Mouse (Mus musculus) C2C12 (cell line): Measurements from ENCODE around the gene Zfp503. TPM values are rescaled to one million over a fixed set of nuclear protein-coding genes. Genes with fewer than 3 reads are reported as not detected.

Experiments used
- H3K27me3 ChIP-seq: one replicate; pipeline ENCODE4 v1.6.1; 2011; ENCODE audit not compliant: control insufficient read depth, insufficient read depth, insufficient read length
- H3K36me3 ChIP-seq: one replicate; pipeline ENCODE4 v1.6.1; 2011; ENCODE audit not compliant: control insufficient read depth, insufficient read depth
- H3K4me3 ChIP-seq: one replicate; pipeline ENCODE4 v1.5.1; 2011; ENCODE audit warnings: mild to moderate bottlenecking, control low read depth; ENCODE audit not compliant: poor library complexity, insufficient read depth, severe bottlenecking
- H3K79me2 ChIP-seq: one replicate; pipeline ENCODE4 v1.6.1; 2011; ENCODE audit not compliant: control insufficient read depth, insufficient read depth
- H3K79me3 ChIP-seq: one replicate; pipeline ENCODE4 v1.6.1; 2011; ENCODE audit warnings: low read depth, control low read depth
- H3ac ChIP-seq: one replicate; pipeline ENCODE3; 2011; ENCODE audit warnings: low read depth; ENCODE audit not compliant: control insufficient read depth, insufficient read length
- CEBPB ChIP-seq: IDR thresholded peaks from one replicate; pipeline ENCODE4 v1.6.1; 2011; ENCODE audit warnings: low read depth, mild to moderate bottlenecking, control low read depth, moderate library complexity
- CTCF ChIP-seq: IDR thresholded peaks from one replicate; pipeline ENCODE4 v1.5.1; 2011; ENCODE audit not compliant: control insufficient read depth, insufficient read depth, insufficient read length
- FOSL1 ChIP-seq: IDR thresholded peaks from one replicate; pipeline ENCODE4 v1.8.0; 2011; ENCODE audit warnings: mild to moderate bottlenecking, low read length; ENCODE audit not compliant: poor library complexity, insufficient read depth, severe bottlenecking
- MAX ChIP-seq: IDR thresholded peaks from one replicate; pipeline ENCODE4 v1.6.1; 2011; ENCODE audit warnings: mild to moderate bottlenecking, control low read depth
- MYOD1 ChIP-seq: IDR thresholded peaks from one replicate; pipeline ENCODE4 v1.6.1; 2011; ENCODE audit warnings: low read depth; ENCODE audit not compliant: control insufficient read depth, insufficient read length
- MYOG ChIP-seq: IDR thresholded peaks from one replicate; pipeline ENCODE4 v1.6.1; 2011; ENCODE audit not compliant: control insufficient read depth, insufficient read length; ENCODE audit errors: extremely low read depth
- USF1 ChIP-seq: IDR thresholded peaks from one replicate; pipeline ENCODE4 v1.6.1; 2011; ENCODE audit warnings: low read depth, mild to moderate bottlenecking, control low read depth, moderate library complexity
- polyA plus RNA-seq: library from polyadenylated mRNA; unstranded; fragments of >200 nt; fragmentation: generic; extraction: Trizol; gene quantifications from one replicate; pipeline ENCODE4 v1.2.1, GENCODE M21; 2012; ENCODE audit warnings: missing spikeins

The Zfp503 gene
- polyA plus RNA-seq, 1 experiment: 5.3 TPM

DNA sequence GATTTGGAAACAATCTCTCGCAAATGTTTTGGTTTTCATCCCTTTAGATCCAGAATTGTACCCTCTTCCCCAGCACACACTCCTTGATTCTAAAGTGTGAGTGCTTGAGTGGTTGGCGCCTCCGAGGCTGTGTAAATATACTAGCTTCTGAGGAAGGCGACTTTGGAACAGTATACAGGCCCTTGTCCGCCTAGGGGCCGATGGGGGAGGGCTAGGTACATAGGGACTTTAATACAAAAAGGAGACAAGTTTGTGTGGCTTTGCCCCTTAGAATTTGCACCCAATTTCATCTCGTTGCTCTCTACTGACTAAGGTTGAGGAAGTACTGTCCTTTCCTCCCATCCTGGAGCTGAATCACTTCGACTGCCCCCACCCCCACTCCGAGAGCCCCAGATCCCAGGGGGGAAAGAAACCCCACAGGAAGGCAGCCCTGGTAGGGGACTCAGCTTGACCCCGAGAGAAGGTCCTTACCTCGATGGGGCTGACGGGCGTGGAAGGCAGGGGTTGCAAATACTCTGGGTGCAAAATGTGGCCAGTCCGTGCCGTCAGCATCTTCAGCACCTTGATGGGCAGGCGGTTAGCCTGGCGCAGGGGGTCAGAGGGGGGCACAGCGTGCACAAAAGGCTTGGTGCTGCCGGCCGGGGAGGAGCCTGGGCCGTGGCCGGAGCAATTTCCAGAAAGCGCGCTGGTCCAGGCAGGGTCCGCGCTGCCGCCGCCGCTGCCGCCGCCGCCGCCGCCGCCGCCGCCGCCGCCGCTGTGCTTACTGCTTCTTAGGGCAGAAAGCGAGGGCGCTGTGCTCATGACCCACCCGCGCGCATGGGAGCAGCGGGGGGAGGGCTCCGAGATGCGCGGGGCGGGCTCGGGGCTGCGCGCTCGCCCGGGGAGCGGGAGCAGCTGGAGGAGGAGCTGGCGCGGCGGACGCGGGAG lies 2.4 kb downstream of the Zfp503 start:
- TF ChIP-seq CTCF (no peak), USF1 (no peak), MAX (no peak), CEBPB (no peak), MYOD1 (no peak), FOSL1 (no peak), MYOG (no peak)
- Histone ChIP-seq H3K27me3 (no peaks in the 10 kb centered on the region), H3K36me3 (no peaks in the 10 kb centered on the region), H3K4me3 (peak overlapping the region; percentile 52), H3K79me2 (peaks cover 7% of the 10 kb centered on the region), H3K79me3 (no peaks in the 10 kb centered on the region), H3ac (peak overlapping the region; percentile 87)

DNA sequence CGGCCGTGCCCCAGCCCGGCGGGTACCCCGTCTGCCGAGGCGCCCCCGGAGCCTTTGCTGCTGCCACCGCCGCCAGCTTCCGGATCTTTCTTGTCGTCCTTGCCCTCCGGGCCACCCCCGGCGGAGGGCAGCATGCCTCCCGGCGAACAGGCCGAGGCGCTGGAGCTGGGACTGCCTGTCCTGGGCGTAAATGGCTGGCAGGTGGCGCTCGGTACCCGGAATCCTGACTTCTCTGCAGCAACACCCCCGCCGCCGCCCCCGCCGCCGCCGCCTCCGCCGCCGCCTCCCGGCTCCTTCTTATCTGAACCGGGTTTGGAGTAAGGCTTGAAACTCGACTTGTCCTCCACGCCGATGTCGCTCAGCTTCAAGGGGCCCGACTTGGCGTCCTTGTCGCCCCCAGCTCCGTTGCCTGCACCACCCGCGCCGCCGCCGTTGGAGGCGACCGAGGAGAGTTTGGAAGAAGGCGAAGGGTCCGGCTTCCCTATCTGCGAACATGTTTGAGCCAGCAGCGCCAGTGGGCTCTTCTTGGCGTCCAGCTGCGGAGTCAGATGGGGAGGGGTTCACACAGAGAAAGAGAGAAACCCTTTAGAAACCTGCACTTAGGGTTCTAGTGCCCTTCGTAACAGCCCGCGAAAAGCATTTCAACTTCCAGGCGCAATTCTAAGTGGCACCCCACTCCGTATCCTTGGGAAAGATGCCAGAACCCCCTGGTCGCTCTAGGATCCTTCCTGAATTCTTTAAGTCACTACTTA lies 3.2 kb downstream of the Zfp503 start:
- TF ChIP-seq CTCF (peak; percentile 69), CEBPB (no peak), MYOG (no peak), FOSL1 (no peak)

DNA sequence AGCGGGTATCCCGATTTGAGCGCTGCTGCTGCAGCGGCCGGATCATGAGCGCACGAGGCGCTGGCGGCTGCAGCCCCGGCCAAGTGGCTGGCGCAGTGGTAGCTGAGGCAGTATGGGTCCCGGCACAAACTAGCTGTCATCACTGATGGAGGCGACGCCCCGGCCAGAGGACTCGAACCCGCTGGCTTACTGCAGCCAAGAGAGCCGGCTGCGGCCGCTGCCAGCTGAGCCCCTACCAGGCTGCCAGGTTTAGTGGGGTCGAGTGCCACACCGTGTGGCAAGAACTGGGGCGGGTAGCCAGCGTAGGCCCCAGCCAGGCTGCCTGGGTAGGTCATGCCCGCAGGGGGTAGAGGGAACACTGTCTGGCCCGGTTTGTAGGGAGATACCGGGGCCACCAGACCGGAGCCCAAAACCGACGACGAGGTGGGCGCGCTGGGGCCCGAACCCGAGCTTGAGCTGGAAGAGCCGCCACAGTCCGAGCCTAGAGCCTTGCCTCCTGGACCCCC lies 3.9 kb downstream of the Zfp503 start:
- H3K79me2 ChIP-seq: peaks cover 7% of the 10 kb centered on the region
- no peaks in the 10 kb centered on the region for H3K36me3 ChIP-seq
- H3K79me3 ChIP-seq: no peaks in the 10 kb centered on the region
- H3ac ChIP-seq: no peak overlapping the region
- no peaks in the 10 kb centered on the region for H3K27me3 ChIP-seq
- TF ChIP-seq MYOD1 (no peak), MYOG (no peak), USF1 (no peak)
- H3K4me3 ChIP-seq: no peak overlapping the region

More for the DNA sequence above, 3.2 kb downstream of the Zfp503 start:
- H3ac ChIP-seq: peak overlapping the region; percentile 87
- H3K36me3 ChIP-seq: no peaks in the 10 kb centered on the region
- H3K79me3 ChIP-seq: no peaks in the 10 kb centered on the region
- H3K4me3 ChIP-seq: peak overlapping the region; percentile 52
- H3K79me2 ChIP-seq: peaks cover 7% of the 10 kb centered on the region
- H3K27me3 ChIP-seq: no peaks in the 10 kb centered on the region

DNA sequence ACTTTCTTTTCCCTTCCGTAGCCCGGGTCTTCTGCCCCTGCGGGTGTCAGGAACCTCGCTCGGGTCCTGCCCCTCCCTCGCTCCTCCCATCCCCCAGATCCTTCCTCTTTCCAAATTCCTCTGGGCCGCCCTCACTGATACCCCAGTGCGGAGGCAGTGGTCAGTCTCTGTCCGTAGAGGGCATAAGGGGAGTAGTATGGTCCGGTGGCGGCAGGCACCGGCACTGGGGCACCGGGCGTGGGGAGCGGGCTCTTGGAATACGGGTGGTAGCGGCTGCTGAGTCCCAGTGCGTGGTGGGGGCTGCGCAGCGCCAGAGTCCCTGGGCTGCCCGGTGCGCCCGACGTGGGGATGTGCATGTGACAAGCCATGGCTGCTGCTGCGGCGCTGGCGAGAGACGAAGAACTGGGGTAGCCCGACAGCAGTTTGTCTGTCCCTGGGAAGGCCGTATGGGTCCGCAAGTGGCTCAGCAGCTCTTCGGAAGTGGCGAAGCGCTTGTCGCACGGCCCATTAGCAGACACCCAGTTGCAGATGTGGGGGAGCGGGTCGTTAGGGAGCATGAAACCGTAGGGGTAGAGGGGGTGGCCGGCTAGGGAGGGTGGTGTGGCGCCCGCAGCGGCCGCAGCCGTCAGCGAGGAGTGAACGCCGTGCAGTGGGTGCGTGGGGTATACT lies 4.5 kb downstream of the Zfp503 start:
- H3K4me3 ChIP-seq: no peak overlapping the region
- no peak overlapping the region for H3ac ChIP-seq
- H3K27me3 ChIP-seq: no peaks in the 10 kb centered on the region
- peaks cover 7% of the 10 kb centered on the region for H3K79me2 ChIP-seq
- no peaks in the 10 kb centered on the region for H3K79me3 ChIP-seq
- no peak for TF ChIP-seq MAX
- no peak for TF ChIP-seq CEBPB
- TF ChIP-seq MYOD1: no peak
- H3K36me3 ChIP-seq: no peaks in the 10 kb centered on the region

DNA sequence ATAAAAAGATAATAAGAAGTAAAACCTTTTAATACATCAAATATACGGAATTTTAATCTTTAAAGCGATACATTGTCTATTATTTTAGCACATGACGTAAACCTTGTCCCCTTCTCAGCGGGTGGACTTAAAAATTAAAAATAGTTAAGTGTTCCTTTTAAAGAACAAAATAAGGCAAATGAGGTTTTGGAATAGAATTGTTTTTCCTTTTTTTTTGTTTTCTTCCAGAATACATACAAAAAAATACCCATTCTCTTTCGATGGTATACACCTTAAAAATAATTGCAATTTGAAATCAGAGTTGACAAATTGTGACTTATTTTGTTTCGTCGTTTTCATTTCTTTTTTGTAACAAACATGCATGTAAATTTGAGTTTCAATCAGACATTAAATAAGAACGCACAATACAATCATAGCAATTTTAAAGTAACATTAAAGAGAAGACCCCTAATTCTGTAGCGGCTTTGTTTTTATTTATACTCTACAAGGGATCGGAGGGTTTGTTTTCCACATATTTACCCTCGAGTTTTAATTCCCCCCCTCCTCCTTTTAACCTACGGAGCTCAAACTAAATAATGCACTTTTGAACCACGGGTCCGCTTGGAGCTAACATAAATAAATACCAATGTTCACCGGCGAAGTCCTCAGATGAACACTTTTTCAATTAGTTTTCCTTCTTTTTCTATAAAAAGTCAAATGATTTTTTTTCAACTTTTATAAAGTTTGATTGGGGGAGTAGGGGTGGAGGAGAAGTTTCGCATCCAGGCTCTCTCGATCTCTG lies 5.3 kb downstream of the Zfp503 start:
- TF ChIP-seq CTCF (no peak), MYOD1 (no peak), MAX (no peak), CEBPB (no peak), MYOG (no peak), FOSL1 (no peak), USF1 (no peak)
- no peaks in the 10 kb centered on the region for H3K27me3 ChIP-seq
- H3K79me2 ChIP-seq: peaks cover 7% of the 10 kb centered on the region
- H3ac ChIP-seq: no peak overlapping the region
- H3K4me3 ChIP-seq: no peak overlapping the region
- no peaks in the 10 kb centered on the region for H3K79me3 ChIP-seq
- no peaks in the 10 kb centered on the region for H3K36me3 ChIP-seq
